Mouse (Mus musculus) MEL (cell line): ENCODE results near the gene Lrrc74a. TPM values are rescaled to one million over a fixed set of nuclear protein-coding genes. Genes with fewer than 3 reads are reported as not detected.

ENCODE experiments used
- DNase-seq: peaks from one replicate; pipeline ENCODE4 v3.0.0; 2011; ENCODE audit warnings: low read depth, low spot score
- H3K27ac ChIP-seq: 2 replicates; pipeline ENCODE4 v1.5.1; 2012; ENCODE audit warnings: low read depth, mild to moderate bottlenecking, control low read depth, low read length, moderate library complexity; ENCODE audit not compliant: control insufficient read depth
- H3K27me3 ChIP-seq, 2 experiments: fragments of 150-350 bp in 1 of 2; sonication (generic) in 1 of 2; 2 replicates each; pipeline ENCODE4 v1.6.1; 2012; ENCODE audit warnings: low read length in 2 of 2, mild to moderate bottlenecking in 2 of 2, improper control_type of control experiment in 1 of 2, moderate library complexity in 1 of 2; ENCODE audit not compliant: insufficient read depth in 2 of 2, control insufficient read depth in 1 of 2
- H3K36me3 ChIP-seq, 2 experiments: 2 replicates each; pipeline ENCODE4 v1.6.1; 2012 to 2014; ENCODE audit warnings: low read length in 2 of 2, improper control_type of control experiment in 1 of 2, inconsistent platforms in 1 of 2, mild to moderate bottlenecking in 1 of 2; ENCODE audit not compliant: insufficient read depth in 2 of 2, control insufficient read depth in 1 of 2
- H3K4me1 ChIP-seq, 2 experiments: fragments of 150-350 bp in 1 of 2; sonication (generic) in 1 of 2; 2 replicates each; pipeline ENCODE4 v1.6.1; 2012; ENCODE audit warnings: low read length in 2 of 2, improper control_type of control experiment in 1 of 2, mild to moderate bottlenecking in 1 of 2; ENCODE audit not compliant: insufficient read depth in 2 of 2, control insufficient read depth in 1 of 2
- H3K4me3 ChIP-seq, 2 experiments: fragments of 150-350 bp in 1 of 2; sonication (generic) in 1 of 2; 2 replicates each; pipeline ENCODE4 v1.5.1; 2012; ENCODE audit warnings: low read depth in 2 of 2, low read length in 2 of 2, mild to moderate bottlenecking in 2 of 2, moderate library complexity in 2 of 2, control low read depth in 1 of 2, improper control_type of control experiment in 1 of 2; ENCODE audit not compliant: control insufficient read depth in 1 of 2, insufficient read depth in 1 of 2
- H3K79me2 ChIP-seq: 2 replicates; pipeline ENCODE4 v1.6.1; 2012; ENCODE audit warnings: mild to moderate bottlenecking, low read length, moderate library complexity; ENCODE audit not compliant: control insufficient read depth, poor library complexity, insufficient read depth
- H3K9ac ChIP-seq: 2 replicates; pipeline ENCODE4 v1.6.1; 2012; ENCODE audit warnings: low read depth, mild to moderate bottlenecking, control low read depth, low read length, moderate library complexity; ENCODE audit not compliant: control insufficient read depth, poor library complexity, severe bottlenecking
- H3K9me3 ChIP-seq: fragments of 150-350 bp; sonication (generic); replicated peaks from 2 replicates; pipeline ENCODE4 v1.6.1; 2012; ENCODE audit warnings: mild to moderate bottlenecking, low read length, improper control_type of control experiment, moderate library complexity; ENCODE audit not compliant: insufficient read depth
- BHLHE40 ChIP-seq: IDR thresholded peaks from 2 replicates; pipeline ENCODE4 v1.6.1; 2012; ENCODE audit warnings: low read depth, mild to moderate bottlenecking, inconsistent platforms, low read length, improper control_type of control experiment, borderline replicate concordance
- GATA1 ChIP-seq: IDR thresholded peaks from 2 replicates; pipeline ENCODE4 v1.6.1; 2011; ENCODE audit warnings: low read depth, low read length, improper control_type of control experiment
- KAT2A ChIP-seq: conservative IDR thresholded peaks from 2 replicates; pipeline ENCODE4 v1.6.1; 2012; ENCODE audit warnings: low read depth, low read length, improper control_type of control experiment, inconsistent platforms
- MAX ChIP-seq: IDR thresholded peaks from 2 replicates; pipeline ENCODE4 v1.6.1; 2011; ENCODE audit warnings: low read length, improper control_type of control experiment
- MEF2A ChIP-seq: IDR thresholded peaks from 2 replicates; pipeline ENCODE4 v1.6.1; 2014; ENCODE audit warnings: low read depth, mild to moderate bottlenecking, inconsistent platforms, low read length, improper control_type of control experiment; ENCODE audit not compliant: poor library complexity, insufficient replicate concordance, severe bottlenecking; ENCODE audit errors: extremely low read depth
- MYB ChIP-seq: IDR thresholded peaks from 2 replicates; pipeline ENCODE4 v1.6.1; 2011; ENCODE audit warnings: mild to moderate bottlenecking, low read depth, low read length, improper control_type of control experiment
- MYC ChIP-seq: IDR thresholded peaks from 2 replicates; pipeline ENCODE4 v1.6.1; 2011; ENCODE audit warnings: low read depth, mild to moderate bottlenecking, low read length, improper control_type of control experiment, moderate library complexity
- NRF1 ChIP-seq: IDR thresholded peaks from 2 replicates; pipeline ENCODE4 v1.6.1; 2014; ENCODE audit warnings: low read depth, mild to moderate bottlenecking, inconsistent platforms, low read length, improper control_type of control experiment, moderate library complexity; ENCODE audit not compliant: poor library complexity, insufficient read depth, severe bottlenecking
- POLR2AphosphoS2 ChIP-seq: IDR thresholded peaks from 2 replicates; pipeline ENCODE4 v1.6.1; 2011; ENCODE audit warnings: low read length, improper control_type of control experiment
- POLR2AphosphoS5 ChIP-seq: IDR thresholded peaks from 2 replicates; pipeline ENCODE4 v1.6.1; 2012; ENCODE audit warnings: low read depth, borderline replicate concordance, mild to moderate bottlenecking, inconsistent platforms, low read length, moderate library complexity, mixed read lengths
- RAD21 ChIP-seq: IDR thresholded peaks from 2 replicates; pipeline ENCODE4 v1.6.1; 2011; ENCODE audit warnings: mild to moderate bottlenecking, low read depth, low read length, improper control_type of control experiment
- SIN3A ChIP-seq: IDR thresholded peaks from 2 replicates; pipeline ENCODE4 v1.6.1; 2012; ENCODE audit warnings: low read length, improper control_type of control experiment, inconsistent platforms
- TAL1 ChIP-seq: IDR thresholded peaks from 2 replicates; pipeline ENCODE4 v1.6.1; 2012; ENCODE audit warnings: mild to moderate bottlenecking, inconsistent platforms, low read length, moderate library complexity, mixed read lengths
- UBTF ChIP-seq: IDR thresholded peaks from 2 replicates; pipeline ENCODE4 v1.6.1; 2012; ENCODE audit warnings: low read depth, mild to moderate bottlenecking, inconsistent platforms, low read length, improper control_type of control experiment, moderate library complexity, borderline replicate concordance; ENCODE audit not compliant: insufficient read depth
- USF1 ChIP-seq: IDR thresholded peaks from 2 replicates; pipeline ENCODE4 v1.6.1; 2014; ENCODE audit warnings: low read depth, mild to moderate bottlenecking, inconsistent platforms, low read length, improper control_type of control experiment, moderate library complexity
- USF2 ChIP-seq, 2 experiments: IDR thresholded peaks; 2 replicates each; pipeline ENCODE4 v1.6.1; 2011 to 2012; ENCODE audit warnings: improper control_type of control experiment in 2 of 2, low read length in 2 of 2, borderline replicate concordance in 1 of 2, inconsistent platforms in 1 of 2, low read depth in 1 of 2, mild to moderate bottlenecking in 1 of 2; ENCODE audit not compliant: insufficient read depth in 1 of 2
- ZKSCAN1 ChIP-seq: IDR thresholded peaks from 2 replicates; pipeline ENCODE4 v1.6.1; 2012; ENCODE audit warnings: low read depth, mild to moderate bottlenecking, inconsistent platforms, low read length, improper control_type of control experiment, moderate library complexity
- polyA plus RNA-seq, 2 experiments: library from polyadenylated mRNA; stranded (reverse) in 1 of 2; unstranded in 1 of 2; fragments of >175 nt in 1 of 2; fragments of >200 nt in 1 of 2; gene quantifications; 2 replicates each; pipeline versions ENCODE4 v1.2.1 to v1.2.4; 2012; ENCODE audit warnings: low replicate concordance in 2 of 2, low read depth in 1 of 2; ENCODE audit not compliant: insufficient read length in 2 of 2, insufficient read depth in 1 of 2, missing spikeins in 1 of 2
- total RNA-seq: library from RNA; depleted of rRNA; stranded (reverse); fragments of 300-350 nt; gene quantifications from 2 replicates; pipeline ENCODE4 v1.2.3, GENCODE M21; 2012

Gene Lrrc74a
- total and polyA plus RNA-seq, 3 experiments = not detected

GRCm38 (mm10) chr12:86776341-86776860 lies 42.2 kb downstream of the Lrrc74a start:
- Histone ChIP-seq H3K4me3 (no peak overlapping the region), H3K27ac (no peak overlapping the region), H3K36me3 (no peaks in the 10 kb centered on the region), H3K4me1 (no peaks in the 10 kb centered on the region), H3K27me3 (no peaks in the 10 kb centered on the region), H3K79me2 (no peaks in the 10 kb centered on the region), H3K9me3 (no peaks in the 10 kb centered on the region), H3K9ac (no peak overlapping the region)
- DNase-seq = no peak
- TF ChIP-seq TAL1 (no peak), MEF2A (no peak), KAT2A (no peak), BHLHE40 (no peak), NRF1 (no peak), ZKSCAN1 (no peak), USF2 (IDR thresholded peaks at IDR 0.05; ENCODE audit: borderline replicate concordance in 1 of 2, insufficient read depth in 1 of 2, low read depth in 1 of 2, low read length in 2 of 2) (no peak), RAD21 (no peak), GATA1 (no peak), MYB (no peak)

- no peak for TF ChIP-seq MYC
- no peak for TF ChIP-seq RAD21
- TF ChIP-seq POLR2AphosphoS5 = no peak
- no peak for TF ChIP-seq UBTF
- no peak for TF ChIP-seq KAT2A
- TF ChIP-seq GATA1 = no peak
- no peak for TF ChIP-seq MAX
- TF ChIP-seq USF1 = no peak
- no peak for TF ChIP-seq SIN3A
- TF ChIP-seq MEF2A = no peak
- TF ChIP-seq POLR2AphosphoS2 = no peak
- TF ChIP-seq TAL1 = no peak
- Histone ChIP-seq H3K36me3 (no peaks in the 10 kb centered on the region), H3K4me1 (no peaks in the 10 kb centered on the region), H3K9me3 (no peaks in the 10 kb centered on the region), H3K79me2 (no peaks in the 10 kb centered on the region), H3K27me3 (no peaks in the 10 kb centered on the region; a peak in 1 of 4 replicates), H3K4me3 (no peak overlapping the region), H3K27ac (no peak overlapping the region), H3K9ac (no peak overlapping the region)
- DNase-seq = no peak
Measured at GRCm38 (mm10) chr12:86778531-86778930, 44.4 kb downstream of the Lrrc74a start.
